Mouse (Mus musculus): ENCODE data around the gene Rexo4.

Rexo4 gene

GRCm38 (mm10) chr2:26963923-26964723, at the start of gene Rexo4:
TSS of gene Rexo4 (minus strand) at chr2:26964386.
- peak; percentile 95 for DNase-seq (ENCODE audit: low read depth)

- DNase-seq (ENCODE audit: low read depth) = peak; percentile 83
These were observed 45.6 kb upstream of the Rexo4 start, which contains the start of gene Cacfd1 for GRCm38 (mm10) chr2:27009714-27010244. TSS of gene Cacfd1 (plus strand) at chr2:27009926.

GRCm38 (mm10) chr2:27007701-27008100, 43.5 kb upstream of the Rexo4 start:
- no peak for DNase-seq (ENCODE audit: low read depth)

- no peak for DNase-seq (ENCODE audit: low read depth)
These were observed 42.1 kb upstream of the Rexo4 start for GRCm38 (mm10) chr2:27006255-27006654.

- no peak for DNase-seq (ENCODE audit: low read depth)
These were observed 33.8 kb upstream of the Rexo4 start for GRCm38 (mm10) chr2:26997993-26998392.

- no peak for DNase-seq (ENCODE audit: low read depth)
These were observed 33.3 kb upstream of the Rexo4 start for GRCm38 (mm10) chr2:26997498-26997897.

GRCm38 (mm10) chr2:26993936-26994335, 29.8 kb upstream of the Rexo4 start:
- DNase-seq (ENCODE audit: low read depth) = no peak

- DNase-seq (ENCODE audit: low read depth) = no peak
These were observed 20.5 kb upstream of the Rexo4 start for GRCm38 (mm10) chr2:26984640-26985039.

- DNase-seq (ENCODE audit: low read depth) = no peak
These were observed 20.0 kb upstream of the Rexo4 start for GRCm38 (mm10) chr2:26984179-26984578.

GRCm38 (mm10) chr2:26980361-26980760, 16.2 kb upstream of the Rexo4 start:
- no peak for DNase-seq (ENCODE audit: low read depth)

GRCm38 (mm10) chr2:26973960-26974359, 9.8 kb upstream of the Rexo4 start:
- DNase-seq (ENCODE audit: low read depth) = peak; percentile 22

GRCm38 (mm10) chr2:26973116-26973515, 8.9 kb upstream of the Rexo4 start, which contains the start of gene Adamts13:
TSS of gene Adamts13 (plus strand) at chr2:26973416.
- DNase-seq (ENCODE audit: low read depth) = no peak

- DNase-seq (ENCODE audit: low read depth) = no peak
These were observed 3.1 kb upstream of the Rexo4 start for GRCm38 (mm10) chr2:26967262-26967661.

GRCm38 (mm10) chr2:26964724-26965370, 661 bp upstream of the Rexo4 start:
- peak; percentile 9 for DNase-seq (ENCODE audit: low read depth)

GRCm38 (mm10) chr2:26960756-26961155, 3.4 kb downstream of the Rexo4 start:
- no peak for DNase-seq (ENCODE audit: low read depth)

- DNase-seq (ENCODE audit: low read depth) = no peak
These were observed 6.7 kb downstream of the Rexo4 start for GRCm38 (mm10) chr2:26957488-26957859.

GRCm38 (mm10) chr2:26956811-26957487, 7.2 kb downstream of the Rexo4 start:
- no peak for DNase-seq (ENCODE audit: low read depth)

- DNase-seq (ENCODE audit: low read depth) = no peak
These were observed 9.3 kb downstream of the Rexo4 start for GRCm38 (mm10) chr2:26954735-26955395.

GRCm38 (mm10) chr2:26952866-26953265, 11.3 kb downstream of the Rexo4 start:
- DNase-seq (ENCODE audit: low read depth) = no peak

GRCm38 (mm10) chr2:26952193-26952592, 12.0 kb downstream of the Rexo4 start:
- DNase-seq (ENCODE audit: low read depth) = no peak

- no peak for DNase-seq (ENCODE audit: low read depth)
These were observed 12.8 kb downstream of the Rexo4 start for GRCm38 (mm10) chr2:26951346-26951905.

- no peak for DNase-seq (ENCODE audit: low read depth)
These were observed 13.8 kb downstream of the Rexo4 start for GRCm38 (mm10) chr2:26950411-26950810.
